Mouse (Mus musculus): ENCODE data around the gene Banp. TPM values are rescaled to one million over a fixed set of nuclear protein-coding genes. Genes with fewer than 3 reads are reported as not detected.

Banp gene
- total and polyA plus RNA-seq, 3 experiments = 19.2 to 28.4 TPM; not detected in 1

GRCm38 (mm10) chr8:121936391-121936790, 13.2 kb upstream of the Banp start:
- Histone ChIP-seq H3K9ac (ENCODE audit: control insufficient read depth, low read depth, low read length, poor library complexity, severe bottlenecking) (no peak overlapping the region), H3K4me1 (ENCODE audit: control insufficient read depth in 1 of 2, insufficient read depth in 2 of 2, low read length in 2 of 2) (peaks cover 0 to 3% of the 10 kb centered on the region in 2 experiments; a peak in 2 of 4 replicates), H3K27ac (ENCODE audit: control insufficient read depth, low read depth, low read length) (no peak overlapping the region), H3K36me3 (ENCODE audit: control insufficient read depth in 1 of 2, insufficient read depth in 2 of 2, low read length in 2 of 2) (peaks cover 0 to 4% of the 10 kb centered on the region in 2 experiments; a peak in 2 of 4 replicates), H3K79me2 (ENCODE audit: control insufficient read depth, insufficient read depth, low read length, poor library complexity) (no peaks in the 10 kb centered on the region), H3K9me3 (replicated peaks; ENCODE audit: insufficient read depth, low read length) (no peaks in the 10 kb centered on the region), H3K4me3 (ENCODE audit: control insufficient read depth in 1 of 2, insufficient read depth in 1 of 2, low read depth in 2 of 2, low read length in 2 of 2) (no peak overlapping the region), H3K27me3 (ENCODE audit: control insufficient read depth in 1 of 2, insufficient read depth in 2 of 2, low read length in 2 of 2) (no peaks in the 10 kb centered on the region)
- DNase-seq (ENCODE audit: low read depth, low spot score) = no peak
- TF ChIP-seq JUND (IDR thresholded peaks at IDR 0.05; ENCODE audit: low read depth, low read length) = no peak
- TF ChIP-seq CTCF (IDR thresholded peaks at IDR 0.05 in 2 of 3, conservative IDR thresholded peaks at IDR 0.05 in 1 of 3; ENCODE audit: control insufficient read depth in 1 of 3, insufficient read depth in 1 of 3, low read depth in 2 of 3, low read length in 3 of 3, poor library complexity in 1 of 3, severe bottlenecking in 1 of 3) = no peak
- TF ChIP-seq EP300 (IDR thresholded peaks at IDR 0.05; ENCODE audit: low read depth in 1 of 2, low read length in 2 of 2) = no peak
- no peak for TF ChIP-seq TAL1 (IDR thresholded peaks at IDR 0.05; ENCODE audit: low read length)

- Histone ChIP-seq H3K4me1 (ENCODE audit: control insufficient read depth in 1 of 2, insufficient read depth in 2 of 2, low read length in 2 of 2) (0 out of 4 replicates have a peak, but pooled peaks cover 0 to 3% of the 10 kb centered on the region in 2 experiments), H3K36me3 (ENCODE audit: control insufficient read depth in 1 of 2, insufficient read depth in 2 of 2, low read length in 2 of 2) (no peaks in the 10 kb centered on the region), H3K4me3 (ENCODE audit: control insufficient read depth in 1 of 2, insufficient read depth in 1 of 2, low read depth in 2 of 2, low read length in 2 of 2) (no peak overlapping the region), H3K27ac (ENCODE audit: control insufficient read depth, low read depth, low read length) (no peak overlapping the region), H3K79me2 (ENCODE audit: control insufficient read depth, insufficient read depth, low read length, poor library complexity) (no peaks in the 10 kb centered on the region), H3K9me3 (replicated peaks; ENCODE audit: insufficient read depth, low read length) (no peaks in the 10 kb centered on the region), H3K9ac (ENCODE audit: control insufficient read depth, low read depth, low read length, poor library complexity, severe bottlenecking) (no peak overlapping the region), H3K27me3 (ENCODE audit: control insufficient read depth in 1 of 2, insufficient read depth in 2 of 2, low read length in 2 of 2) (no peaks in the 10 kb centered on the region)
- no peak for DNase-seq (ENCODE audit: low read depth, low spot score)
- TF ChIP-seq TBP (IDR thresholded peaks at IDR 0.05; ENCODE audit: low read depth, low read length) (no peak), MXI1 (IDR thresholded peaks at IDR 0.05; ENCODE audit: low read depth, low read length) (no peak), GATA1 (IDR thresholded peaks at IDR 0.05; ENCODE audit: low read depth, low read length) (no peak), HCFC1 (IDR thresholded peaks at IDR 0.05; ENCODE audit: low read depth, low read length) (no peak), E2F4 (IDR thresholded peaks at IDR 0.05; ENCODE audit: borderline replicate concordance, low read depth, low read length) (no peak), POLR2AphosphoS2 (IDR thresholded peaks at IDR 0.05; ENCODE audit: low read length) (no peak), USF2 (IDR thresholded peaks at IDR 0.05; ENCODE audit: borderline replicate concordance in 1 of 2, insufficient read depth in 1 of 2, low read depth in 1 of 2, low read length in 2 of 2) (no peak), TAL1 (IDR thresholded peaks at IDR 0.05; ENCODE audit: low read length) (no peak), MYB (IDR thresholded peaks at IDR 0.05; ENCODE audit: low read depth, low read length) (no peak), RCOR1 (IDR thresholded peaks at IDR 0.05; ENCODE audit: low read depth, low read length) (no peak), MAZ (IDR thresholded peaks at IDR 0.05; ENCODE audit: low read depth, low read length) (no peak), CTCF (IDR thresholded peaks at IDR 0.05 in 2 of 3, conservative IDR thresholded peaks at IDR 0.05 in 1 of 3; ENCODE audit: control insufficient read depth in 1 of 3, insufficient read depth in 1 of 3, low read depth in 2 of 3, low read length in 3 of 3, poor library complexity in 1 of 3, severe bottlenecking in 1 of 3) (no peak), ZMIZ1 (IDR thresholded peaks at IDR 0.05; ENCODE audit: low read depth, low read length) (no peak)
These were observed 10.8 kb upstream of the Banp start for GRCm38 (mm10) chr8:121938732-121939131.
